Mouse (Mus musculus) liver, adult 2 months (tissue): ENCODE results near the gene Rnf103.

ENCODE experiments used
- CTCF ChIP-seq: fragments of 200-500 bp; IDR thresholded peaks from 2 replicates; pipeline ENCODE4 v1.5.1; 2011; ENCODE audit warnings: low read depth, low read length, control low read depth
- POLR2A ChIP-seq: fragments of 200-500 bp; IDR thresholded peaks from 2 replicates; pipeline ENCODE4 v1.6.1; 2011; ENCODE audit warnings: low read length, control low read depth; ENCODE audit not compliant: insufficient read depth; ENCODE audit errors: extremely low read depth

DNA sequence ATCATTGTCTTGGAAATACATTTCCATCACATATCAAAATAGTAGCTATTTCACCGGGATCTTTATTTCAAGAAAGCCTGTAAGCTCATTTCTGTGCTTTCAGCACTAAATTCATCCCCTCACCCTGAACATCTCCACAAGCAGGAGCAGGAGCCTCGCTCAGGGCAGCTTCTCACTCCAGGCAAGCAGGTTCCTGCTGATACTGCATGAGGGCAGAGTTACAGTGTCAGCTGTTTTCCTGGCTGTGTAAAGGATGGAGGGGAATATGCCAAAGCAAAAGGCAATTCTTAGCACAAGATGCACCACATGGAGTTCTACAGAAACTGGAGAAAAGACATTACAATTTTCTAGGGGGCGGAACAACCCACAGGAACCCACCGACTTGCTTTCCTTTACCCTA lies 25.8 kb downstream of the Rnf103 start:
- TF ChIP-seq POLR2A: no peak
- TF ChIP-seq CTCF: no peak
